Mouse (Mus musculus): Measurements from ENCODE around the gene Ackr2. TPM values are rescaled to one million over a fixed set of nuclear protein-coding genes. Genes with fewer than 3 reads are reported as not detected.

Gene Ackr2
- polyA plus RNA-seq, 1 experiment from 2014 or later: 0.89 TPM

DNA sequence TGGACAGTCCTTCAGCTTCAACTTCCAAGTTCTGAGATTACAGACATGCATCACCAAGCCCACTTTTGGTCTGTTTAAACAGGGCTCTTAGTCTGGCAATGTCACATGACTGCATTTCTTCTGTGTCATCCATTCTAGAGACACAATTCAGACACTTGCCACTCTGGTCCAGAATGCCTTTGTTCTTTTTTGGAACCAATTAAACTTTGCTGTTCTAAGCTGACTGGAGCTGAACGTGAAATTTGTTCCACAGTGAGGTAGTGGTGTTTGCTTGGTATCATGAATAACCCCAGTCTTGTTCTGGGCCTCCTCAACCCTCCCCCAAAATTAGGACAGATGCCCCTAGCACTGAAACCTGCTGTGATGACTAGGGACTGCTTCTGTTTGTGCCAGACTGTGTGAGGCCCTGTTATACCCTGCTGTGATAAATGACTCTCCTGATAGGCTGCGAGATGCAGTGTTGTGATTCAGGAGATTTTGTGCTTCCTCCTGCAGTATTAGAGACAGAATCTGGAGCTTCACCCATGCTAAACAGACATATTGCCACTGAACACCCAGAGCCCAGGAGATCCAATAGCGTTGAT is 32.6 kb upstream of the Ackr2 start:
- Histone ChIP-seq H3K4me2 (ENCODE audit: low read depth, low read length) (no peak overlapping the region), H3K9me3 (ENCODE audit: control insufficient read depth, low read length) (no peaks in the 10 kb centered on the region), H3K9ac (ENCODE audit: low read depth, low read length) (no peak overlapping the region), H3K4me1 (ENCODE audit: control insufficient read depth, insufficient read depth, low read length) (no peaks in the 10 kb centered on the region), H3K27ac (replicated peaks; ENCODE audit: low read depth, low read length) (no peak overlapping the region), H3K36me3 (ENCODE audit: control insufficient read depth, insufficient read depth, low read length) (no peaks in the 10 kb centered on the region), H3K4me3 (ENCODE audit: low read depth, low read length) (no peak overlapping the region), H3K27me3 (replicated peaks; ENCODE audit: control insufficient read depth, insufficient read depth, low read length) (no peaks in the 10 kb centered on the region)
- WGBS: 39% methylated on average over 3 of the region's 3 CpGs
- DNase-seq (ENCODE audit: low spot score): no peak
- no peak for ATAC-seq (ENCODE audit: low read depth)

DNA sequence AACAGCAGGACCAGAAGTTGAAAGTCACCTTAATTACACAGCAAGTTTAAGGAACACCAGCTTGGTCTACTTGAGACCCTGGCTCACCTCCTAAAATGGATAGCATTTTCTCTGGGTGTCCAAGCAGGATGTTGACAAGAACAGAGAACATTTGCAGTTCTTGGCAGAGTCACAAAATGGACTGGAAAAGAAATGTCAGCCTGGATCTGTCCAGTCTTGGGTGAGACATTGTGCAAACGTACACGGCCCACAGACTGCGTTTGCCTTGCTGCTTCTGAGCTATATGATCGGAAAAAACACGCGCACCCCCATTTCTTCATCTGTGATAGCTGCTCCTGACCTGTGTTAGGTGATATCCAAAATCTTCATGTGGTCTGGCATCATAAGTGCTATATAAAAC is 30.5 kb upstream of the Ackr2 start:
- DNase-seq (ENCODE audit: low spot score) (no peak), ATAC-seq (ENCODE audit: low read depth) (no peak)
- no peaks in the 10 kb centered on the region for H3K9me3 ChIP-seq (ENCODE audit: control insufficient read depth, low read length)
- no peak overlapping the region for H3K27ac ChIP-seq (replicated peaks; ENCODE audit: low read depth, low read length)
- no peaks in the 10 kb centered on the region for H3K36me3 ChIP-seq (ENCODE audit: control insufficient read depth, insufficient read depth, low read length)
- H3K4me2 ChIP-seq (ENCODE audit: low read depth, low read length): no peak overlapping the region
- WGBS: 83% methylated on average over 6 of the region's 6 CpGs
- H3K9ac ChIP-seq (ENCODE audit: low read depth, low read length): no peak overlapping the region
- no peak overlapping the region for H3K4me3 ChIP-seq (ENCODE audit: low read depth, low read length)
- no peaks in the 10 kb centered on the region for H3K27me3 ChIP-seq (replicated peaks; ENCODE audit: control insufficient read depth, insufficient read depth, low read length)
- H3K4me1 ChIP-seq (ENCODE audit: control insufficient read depth, insufficient read depth, low read length): no peaks in the 10 kb centered on the region

DNA sequence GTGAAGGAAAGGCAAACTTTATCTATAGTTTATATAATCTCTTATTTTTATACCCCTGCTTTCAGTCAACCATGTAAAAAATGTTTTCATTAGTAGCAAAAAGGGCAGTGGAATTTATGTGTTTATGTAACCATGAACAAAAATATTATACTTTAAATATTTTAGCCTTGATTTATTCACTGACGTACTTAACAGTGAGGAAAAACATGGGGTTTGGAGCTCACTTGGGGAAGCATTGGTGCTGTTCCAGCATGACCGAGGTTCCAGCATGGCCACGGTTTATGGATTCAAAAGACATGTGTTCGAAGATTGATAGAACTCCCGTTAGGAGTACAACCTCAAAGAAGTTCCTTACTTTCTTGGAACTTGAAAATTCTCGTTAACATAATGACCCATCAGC is 29.9 kb upstream of the Ackr2 start:
- Histone ChIP-seq H3K4me3 (ENCODE audit: low read depth, low read length) (no peak overlapping the region), H3K36me3 (ENCODE audit: control insufficient read depth, insufficient read depth, low read length) (no peaks in the 10 kb centered on the region), H3K4me1 (ENCODE audit: control insufficient read depth, insufficient read depth, low read length) (no peaks in the 10 kb centered on the region), H3K27ac (replicated peaks; ENCODE audit: low read depth, low read length) (no peak overlapping the region), H3K9ac (ENCODE audit: low read depth, low read length) (no peak overlapping the region), H3K9me3 (ENCODE audit: control insufficient read depth, low read length) (no peaks in the 10 kb centered on the region), H3K27me3 (replicated peaks; ENCODE audit: control insufficient read depth, insufficient read depth, low read length) (no peaks in the 10 kb centered on the region), H3K4me2 (ENCODE audit: low read depth, low read length) (no peak overlapping the region)
- WGBS: 77% methylated on average over 6 of the region's 6 CpGs
- ATAC-seq (ENCODE audit: low read depth) (no peak), DNase-seq (ENCODE audit: low spot score) (no peak)

DNA sequence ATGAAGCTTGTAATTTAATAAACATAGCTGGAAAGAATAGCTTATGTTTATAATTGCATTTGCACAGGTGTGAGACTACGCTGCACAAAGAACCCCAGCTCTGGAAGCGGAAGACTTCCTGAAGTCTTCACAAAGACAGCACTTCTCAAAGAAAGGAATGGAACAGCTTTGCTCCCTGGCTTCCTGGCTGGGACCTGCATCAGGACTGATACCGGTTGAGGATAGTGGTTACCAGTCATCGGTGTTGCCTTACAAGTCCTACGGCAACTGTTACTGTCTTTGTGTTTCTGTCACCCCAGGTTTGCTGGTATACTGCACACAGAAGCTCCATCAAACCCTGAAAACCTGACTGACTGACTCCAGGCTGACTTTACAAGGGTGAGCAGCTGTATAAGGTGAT is 28.7 kb upstream of the Ackr2 start:
- no peak overlapping the region for H3K9ac ChIP-seq (ENCODE audit: low read depth, low read length)
- H3K9me3 ChIP-seq (ENCODE audit: control insufficient read depth, low read length): no peaks in the 10 kb centered on the region
- WGBS: 86% methylated on average over 5 of the region's 5 CpGs
- H3K4me2 ChIP-seq (ENCODE audit: low read depth, low read length): no peak overlapping the region
- H3K4me3 ChIP-seq (ENCODE audit: low read depth, low read length): no peak overlapping the region
- H3K27ac ChIP-seq (replicated peaks; ENCODE audit: low read depth, low read length): no peak overlapping the region
- DNase-seq (ENCODE audit: low spot score) (no peak), ATAC-seq (ENCODE audit: low read depth) (no peak)
- H3K27me3 ChIP-seq (replicated peaks; ENCODE audit: control insufficient read depth, insufficient read depth, low read length): no peaks in the 10 kb centered on the region
- no peaks in the 10 kb centered on the region for H3K36me3 ChIP-seq (ENCODE audit: control insufficient read depth, insufficient read depth, low read length)
- no peaks in the 10 kb centered on the region for H3K4me1 ChIP-seq (ENCODE audit: control insufficient read depth, insufficient read depth, low read length)

DNA sequence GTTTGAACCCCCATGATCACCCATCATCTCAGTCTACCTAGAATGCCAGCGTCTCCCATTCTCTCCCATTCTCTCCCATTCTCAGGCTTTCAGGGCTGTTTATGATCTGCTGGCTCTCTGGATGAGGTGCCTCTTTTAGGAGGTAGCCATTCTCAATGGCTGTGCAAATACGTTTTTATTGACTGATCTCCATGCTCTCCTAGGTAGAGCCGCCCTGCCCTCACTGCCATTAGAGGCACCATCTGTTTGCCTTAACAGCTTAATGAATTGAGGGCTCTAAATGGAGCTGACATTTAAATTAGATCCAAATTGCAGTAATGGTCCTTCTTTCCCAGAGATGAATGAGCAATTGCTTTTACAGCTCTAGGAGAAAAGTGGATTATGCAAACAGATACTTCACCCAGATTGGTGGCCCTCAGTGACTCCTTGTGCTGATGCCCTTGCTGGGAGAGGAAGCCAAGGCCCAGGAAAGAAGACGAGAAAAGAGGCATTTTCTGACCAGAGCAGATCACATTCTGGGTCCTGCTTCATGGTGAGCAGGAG is 28.1 kb upstream of the Ackr2 start:
- WGBS: 53% methylated on average over 4 of the region's 4 CpGs
- no peak for ATAC-seq (ENCODE audit: low read depth)
- H3K9ac ChIP-seq (ENCODE audit: low read depth, low read length): no peak overlapping the region

GRCm38 (mm10) chr9:121872062-121872683 is 26.0 kb upstream of the Ackr2 start:
- 83% methylated on average over 2 of the region's 2 CpGs for WGBS
- no peak overlapping the region for H3K4me3 ChIP-seq (ENCODE audit: low read depth, low read length)
- no peak overlapping the region for H3K9ac ChIP-seq (ENCODE audit: low read depth, low read length)
- no peak for DNase-seq (ENCODE audit: low spot score)
- no peaks in the 10 kb centered on the region for H3K36me3 ChIP-seq (ENCODE audit: control insufficient read depth, insufficient read depth, low read length)
- no peaks in the 10 kb centered on the region for H3K4me1 ChIP-seq (ENCODE audit: control insufficient read depth, insufficient read depth, low read length)
- no peak for ATAC-seq (ENCODE audit: low read depth)
- no peak overlapping the region for H3K4me2 ChIP-seq (ENCODE audit: low read depth, low read length)
- H3K27me3 ChIP-seq (replicated peaks; ENCODE audit: control insufficient read depth, insufficient read depth, low read length): no peaks in the 10 kb centered on the region
- no peaks in the 10 kb centered on the region for H3K9me3 ChIP-seq (ENCODE audit: control insufficient read depth, low read length)
- no peak overlapping the region for H3K27ac ChIP-seq (replicated peaks; ENCODE audit: low read depth, low read length)

More for the DNA sequence above, 28.1 kb upstream of the Ackr2 start:
- Histone ChIP-seq H3K9me3 (ENCODE audit: control insufficient read depth, low read length) (no peaks in the 10 kb centered on the region), H3K27ac (replicated peaks; ENCODE audit: low read depth, low read length) (no peak overlapping the region), H3K36me3 (ENCODE audit: control insufficient read depth, insufficient read depth, low read length) (no peaks in the 10 kb centered on the region), H3K27me3 (replicated peaks; ENCODE audit: control insufficient read depth, insufficient read depth, low read length) (no peaks in the 10 kb centered on the region), H3K4me3 (ENCODE audit: low read depth, low read length) (no peak overlapping the region), H3K4me1 (ENCODE audit: control insufficient read depth, insufficient read depth, low read length) (no peaks in the 10 kb centered on the region), H3K4me2 (ENCODE audit: low read depth, low read length) (no peak overlapping the region)
- no peak for DNase-seq (ENCODE audit: low spot score)

DNA sequence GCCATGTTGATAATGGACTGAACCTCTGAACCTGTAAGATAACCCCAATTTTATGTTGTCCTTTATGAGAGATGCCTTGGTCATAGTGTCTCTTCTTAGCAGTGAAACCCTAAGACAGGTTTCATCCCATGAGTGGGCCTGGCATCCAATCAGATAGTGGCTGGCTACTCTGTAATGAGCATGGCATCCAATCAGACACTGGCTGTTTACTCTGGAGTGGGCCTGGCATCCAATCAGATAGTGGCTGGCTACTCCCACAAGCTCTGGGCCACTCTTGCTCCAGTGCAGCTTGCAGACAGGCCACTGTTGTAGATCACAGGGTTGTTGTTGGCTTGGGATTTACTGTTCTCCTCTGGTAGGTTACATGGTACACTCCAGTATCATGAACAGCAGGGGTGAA is 24.6 kb upstream of the Ackr2 start:
- no peak for DNase-seq (ENCODE audit: low spot score)
- no peaks in the 10 kb centered on the region for H3K4me1 ChIP-seq (ENCODE audit: control insufficient read depth, insufficient read depth, low read length)
- no peaks in the 10 kb centered on the region for H3K27me3 ChIP-seq (replicated peaks; ENCODE audit: control insufficient read depth, insufficient read depth, low read length)
- no peak overlapping the region for H3K9ac ChIP-seq (ENCODE audit: low read depth, low read length)
- H3K36me3 ChIP-seq (ENCODE audit: control insufficient read depth, insufficient read depth, low read length): no peaks in the 10 kb centered on the region
- H3K9me3 ChIP-seq (ENCODE audit: control insufficient read depth, low read length): no peaks in the 10 kb centered on the region
- no peak overlapping the region for H3K4me2 ChIP-seq (ENCODE audit: low read depth, low read length)
- no peak for ATAC-seq (ENCODE audit: low read depth)
- H3K4me3 ChIP-seq (ENCODE audit: low read depth, low read length): no peak overlapping the region
- H3K27ac ChIP-seq (replicated peaks; ENCODE audit: low read depth, low read length): no peak overlapping the region

DNA sequence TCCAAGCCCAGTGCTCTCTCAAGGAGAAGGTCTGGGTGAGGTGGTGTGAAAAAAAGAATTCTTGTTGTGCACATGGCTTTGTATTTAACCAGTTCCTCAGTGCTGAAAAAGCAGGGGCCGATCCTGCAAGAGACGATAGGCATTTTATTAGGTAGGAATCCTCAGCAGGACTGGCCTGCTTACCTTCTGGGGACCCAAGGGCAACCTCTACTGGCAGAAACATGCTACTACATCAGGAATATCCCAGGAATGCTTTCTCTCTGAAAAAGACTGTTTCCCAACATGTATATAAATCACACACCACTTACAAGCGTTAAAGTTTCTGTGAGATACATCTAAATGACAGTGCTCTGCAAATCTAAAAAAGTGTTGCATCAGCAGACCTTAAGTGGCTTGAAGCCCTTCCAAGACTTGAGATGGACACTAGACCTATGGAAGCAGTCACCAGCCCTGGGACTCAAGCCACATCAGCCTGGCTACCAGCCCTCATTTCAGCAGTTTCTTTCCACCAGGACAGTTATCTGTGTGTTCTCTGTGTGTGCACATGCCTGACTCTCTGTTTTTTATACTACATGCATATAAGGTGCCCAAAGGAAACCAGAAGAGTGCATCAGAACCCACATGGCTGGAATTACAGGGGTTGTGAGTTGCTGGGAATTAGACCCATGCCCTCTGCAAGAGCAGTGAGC is 21.0 kb upstream of the Ackr2 start:
- Histone ChIP-seq H3K4me1 (ENCODE audit: control insufficient read depth, insufficient read depth, low read length) (peaks cover 3% of the 10 kb centered on the region; the same call in 1 of the 2 replicates), H3K4me2 (ENCODE audit: low read depth, low read length) (no peak overlapping the region), H3K27ac (replicated peaks; ENCODE audit: low read depth, low read length) (no peak overlapping the region), H3K9ac (ENCODE audit: low read depth, low read length) (no peak overlapping the region), H3K36me3 (ENCODE audit: control insufficient read depth, insufficient read depth, low read length) (no peaks in the 10 kb centered on the region), H3K27me3 (replicated peaks; ENCODE audit: control insufficient read depth, insufficient read depth, low read length) (no peaks in the 10 kb centered on the region), H3K4me3 (ENCODE audit: low read depth, low read length) (no peak overlapping the region), H3K9me3 (ENCODE audit: control insufficient read depth, low read length) (no peaks in the 10 kb centered on the region)
- 0 out of 2 replicates have a peak, but pooled peaks have one; percentile 44 for ATAC-seq (ENCODE audit: low read depth)
- 11% methylated on average over 3 of the region's 3 CpGs for WGBS
- peak; percentile 61 for DNase-seq (ENCODE audit: low spot score)

Data from embryonic facial prominence, embryonic 14.5 days (tissue).